ENCODE assay signal across 8 mouse cellular contexts in genomic region chr10:81641978-81642647, GRCm38 (mm10). TPM values are rescaled to one million over a fixed set of nuclear protein-coding genes. Genes with fewer than 3 reads are reported as not detected.
DNase-seq lines count a peak whose midpoint lies in the region; ATAC-seq and TF ChIP-seq lines count a peak whose summit lies in the region.

No protein-coding gene starts in this region.

- H3K9me3 ChIP-seq in forebrain, embryonic 10.5 days: no peaks in the 10 kb centered on the region
- no peaks in the 10 kb centered on the region for H3K9me3 ChIP-seq in limb, embryonic 14.5 days (ENCODE audit: control insufficient read depth, low read length)

- no peak for DNase-seq in kidney, adult 2 months
- DNase-seq in kidney, postnatal 4 days: no peak
- DNase-seq in cerebellum, adult 18-20 months: peak; percentile 51 to 56
- no peak for DNase-seq in forebrain, embryonic 10.5 days (ENCODE audit: extremely low spot score, low spot score)
- no peak for DNase-seq in limb, embryonic 14.5 days (ENCODE audit: low spot score)
- DNase-seq in ovary, postnatal 10 days (ENCODE audit: low spot score): no peak
- DNase-seq in adrenal gland, postnatal 4 days (ENCODE audit: low spot score in 2 of 2): no peak
- DNase-seq in thymus, adult 18-20 months: no peak

- TF ChIP-seq POLR2A in kidney, adult 2 months (IDR thresholded peaks at IDR 0.05; ENCODE audit: low read depth, low read length): no peak
- TF ChIP-seq POLR2A in limb, embryonic 14.5 days (IDR thresholded peaks at IDR 0.05; ENCODE audit: borderline replicate concordance, extremely low read depth, insufficient read depth, insufficient read length): no peak

- peak overlapping the region; percentile 89; the same call in 1 of the 2 replicates for H3K9ac ChIP-seq in limb, embryonic 14.5 days (ENCODE audit: low read depth, low read length, severe bottlenecking)

- ATAC-seq in limb, embryonic 14.5 days (ENCODE audit: low FRiP score, low read depth): no peak

- peak overlapping the region; percentile 84 for H3K4me2 ChIP-seq in limb, embryonic 14.5 days (replicated peaks; ENCODE audit: low read depth, low read length, severe bottlenecking)

- H3K27me3 ChIP-seq in kidney, adult 2 months (replicated peaks; ENCODE audit: control insufficient read depth, insufficient read depth, low read length): no peaks in the 10 kb centered on the region
- H3K27me3 ChIP-seq in forebrain, embryonic 10.5 days (ENCODE audit: poor library complexity, severe bottlenecking): 0 out of 2 replicates have a peak, but pooled peaks cover 8% of the 10 kb centered on the region
- H3K27me3 ChIP-seq in limb, embryonic 14.5 days (ENCODE audit: control insufficient read depth, insufficient read depth, low read length): no peaks in the 10 kb centered on the region

- no peaks in the 10 kb centered on the region for H3K36me3 ChIP-seq in kidney, adult 2 months (ENCODE audit: control insufficient read depth, insufficient read depth, low read length)
- no peaks in the 10 kb centered on the region for H3K36me3 ChIP-seq in forebrain, embryonic 10.5 days (replicated peaks)
- no peaks in the 10 kb centered on the region for H3K36me3 ChIP-seq in limb, embryonic 14.5 days (ENCODE audit: control insufficient read depth, insufficient read depth, low read length)

- peak overlapping the region; percentile 89 for H3K4me3 ChIP-seq in kidney, adult 2 months (ENCODE audit: insufficient read depth, low read depth, low read length)
- peak overlapping the region; percentile 64 for H3K4me3 ChIP-seq in forebrain, embryonic 10.5 days
- H3K4me3 ChIP-seq in limb, embryonic 14.5 days (replicated peaks; ENCODE audit: low read length): peak overlapping the region; percentile 78

- WGBS in kidney, adult 2 months: 70% methylated on average over 8 of the region's 8 CpGs
- WGBS in forebrain, embryonic 10.5 days: 85% methylated on average over 8 of the region's 8 CpGs
- 76% methylated on average over 8 of the region's 8 CpGs for WGBS in limb, embryonic 14.5 days

- no peak overlapping the region for H3K27ac ChIP-seq in kidney, adult 2 months (ENCODE audit: insufficient read depth, low read depth, low read length)
- H3K27ac ChIP-seq in forebrain, embryonic 10.5 days: no peak overlapping the region; the same call in 1 of the 2 replicates
- no peak overlapping the region for H3K27ac ChIP-seq in limb, embryonic 14.5 days (replicated peaks; ENCODE audit: low read depth, low read length)

- peaks cover 7% of the 10 kb centered on the region; the same call in 1 of the 2 replicates for H3K4me1 ChIP-seq in kidney, adult 2 months (ENCODE audit: control insufficient read depth, insufficient read depth, low read length)
- H3K4me1 ChIP-seq in forebrain, embryonic 10.5 days: peaks cover 38% of the 10 kb centered on the region
- peaks cover 13% of the 10 kb centered on the region for H3K4me1 ChIP-seq in limb, embryonic 14.5 days (ENCODE audit: control insufficient read depth, insufficient read depth, low read length)

- TF ChIP-seq CTCF in kidney, adult 2 months (conservative IDR thresholded peaks at IDR 0.05; ENCODE audit: insufficient read depth, insufficient read length, low read depth, low read length): no peak

RNA-seq across cellular contexts. Expression of gene Gm10778, which starts 6.7 kb away (rescaled TPM):
- polyA plus RNA-seq in kidney, adult 2 months (2012; rRNA removed): 0.45 and 0.56 TPM in 2 replicates
- polyA plus RNA-seq in forebrain, embryonic 10.5 days (2016; fragmentation: Nextera tagmentation; extraction: Ambion mirVana): 4.5 and 6.1 TPM in 2 replicates
- polyA plus RNA-seq in limb, embryonic 14.5 days (2012; rRNA removed): 2.1 and 2.8 TPM in 2 replicates
- 3.8 TPM in 2 replicates for polyA plus RNA-seq in limb, embryonic 14.5 days (2014; fragmentation: Nextera tagmentation; extraction: Ambion mirVana)
- 1 to 10 TPM; 3.0 to 3.9 TPM for total RNA-seq in adrenal gland, postnatal 4 days (2021)

RNA-seq across cellular contexts. Expression of gene Ankrd24, which starts 13.8 kb away (rescaled TPM):
- polyA plus RNA-seq in kidney, adult 2 months (2012; rRNA removed): 67.1 and 81.0 TPM in 2 replicates
- 4.8 and 5.8 TPM in 2 replicates for polyA plus RNA-seq in forebrain, embryonic 10.5 days (2016; fragmentation: Nextera tagmentation; extraction: Ambion mirVana)
- 79.9 and 100 TPM in 2 replicates for polyA plus RNA-seq in limb, embryonic 14.5 days (2012; rRNA removed)
- 5.3 and 9.6 TPM in 2 replicates for polyA plus RNA-seq in limb, embryonic 14.5 days (2014; fragmentation: Nextera tagmentation; extraction: Ambion mirVana)
- 10 to 100 TPM; 38.7 to 50.5 TPM for total RNA-seq in adrenal gland, postnatal 4 days (2021)

RNA-seq across cellular contexts. Expression of gene Sirt6, which starts 14.5 kb away (rescaled TPM):
- polyA plus RNA-seq in kidney, adult 2 months (2012; rRNA removed): 16.3 and 19.7 TPM in 2 replicates
- polyA plus RNA-seq in forebrain, embryonic 10.5 days (2016; fragmentation: Nextera tagmentation; extraction: Ambion mirVana): 52.5 and 55.1 TPM in 2 replicates
- polyA plus RNA-seq in limb, embryonic 14.5 days (2012; rRNA removed): 70.7 and 92.4 TPM in 2 replicates
- 39.5 and 40.7 TPM in 2 replicates for polyA plus RNA-seq in limb, embryonic 14.5 days (2014; fragmentation: Nextera tagmentation; extraction: Ambion mirVana)
- 10 to 100 TPM; 40.1 to 40.7 TPM for total RNA-seq in adrenal gland, postnatal 4 days (2021)

RNA-seq across cellular contexts. Expression of gene BC025920, which starts 36.0 kb away (rescaled TPM):
- 1.0 and 1.1 TPM in 2 replicates for polyA plus RNA-seq in kidney, adult 2 months (2012; rRNA removed)
- polyA plus RNA-seq in forebrain, embryonic 10.5 days (2016; fragmentation: Nextera tagmentation; extraction: Ambion mirVana): 1.6 and 2.1 TPM in 2 replicates
- 3.8 and 4.0 TPM in 2 replicates for polyA plus RNA-seq in limb, embryonic 14.5 days (2012; rRNA removed)
- 0.58 and 0.78 TPM in 2 replicates for polyA plus RNA-seq in limb, embryonic 14.5 days (2014; fragmentation: Nextera tagmentation; extraction: Ambion mirVana)
- 1 to 10 TPM; 1.1 to 2.1 TPM for total RNA-seq in adrenal gland, postnatal 4 days (2021)

RNA-seq across cellular contexts. Expression of gene Tle6, which starts 41.2 kb away (rescaled TPM):
- polyA plus RNA-seq in kidney, adult 2 months (2012; rRNA removed): 3.9 and 4.3 TPM in 2 replicates
- 2.8 and 3.1 TPM in 2 replicates for polyA plus RNA-seq in forebrain, embryonic 10.5 days (2016; fragmentation: Nextera tagmentation; extraction: Ambion mirVana)
- polyA plus RNA-seq in limb, embryonic 14.5 days (2012; rRNA removed): 24.2 and 28.0 TPM in 2 replicates
- polyA plus RNA-seq in limb, embryonic 14.5 days (2014; fragmentation: Nextera tagmentation; extraction: Ambion mirVana): 9.2 and 16.6 TPM in 2 replicates
- 10 to 100 TPM; 12.8 to 20.2 TPM for total RNA-seq in adrenal gland, postnatal 4 days (2021)

Comparison
In these comparisons a context has a peak if more than half of its experiments do, and no peak if none do; other contexts are left out.
1. DNase-seq: peak in cerebellum, adult 18-20 months (2 of 2); none in kidney, adult 2 months (single experiment), kidney, postnatal 4 days (0 of 2), forebrain, embryonic 10.5 days (single experiment), limb, embryonic 14.5 days (single experiment), ovary, postnatal 10 days (single experiment), adrenal gland, postnatal 4 days (0 of 2) and thymus, adult 18-20 months (0 of 2).
2. Peak in every context shown above with its lines, with median percentiles within 50 percentile points of each other: H3K4me3 ChIP-seq.